Mouse (Mus musculus): ENCODE measurements around the gene Ccdc121.

The Ccdc121 gene

GRCm38 (mm10) chr1:181511307-181511706, at the start of gene Ccdc121:
Ccdc121 (minus strand) TSS chr1:181511451.
- CTCF ChIA-PET, result no interaction called here

GRCm38 (mm10) chr1:181560325-181560724, 49.1 kb upstream of the Ccdc121 start:
- CTCF ChIA-PET, result no interaction called here

- CTCF ChIA-PET, result no interaction called here
Measured at GRCm38 (mm10) chr1:181559655-181560054, 48.4 kb upstream of the Ccdc121 start.

GRCm38 (mm10) chr1:181555475-181555874, 44.2 kb upstream of the Ccdc121 start:
- CTCF ChIA-PET, result no interaction called here

- CTCF ChIA-PET, result interaction anchor here (0.6 kb wide), 1 partner anchor 50 kb away, joined by 5 read pairs; no protein-coding TSS in a partner anchor
Measured at GRCm38 (mm10) chr1:181552533-181553410, 41.5 kb upstream of the Ccdc121 start.

GRCm38 (mm10) chr1:181550826-181551225, 39.6 kb upstream of the Ccdc121 start:
- CTCF ChIA-PET, result no interaction called here

GRCm38 (mm10) chr1:181549987-181550386, 38.7 kb upstream of the Ccdc121 start:
- CTCF ChIA-PET, result no interaction called here

- CTCF ChIA-PET, result interaction anchor here (2.0 kb wide), 1 partner anchor 272 kb away, joined by 5 read pairs; no protein-coding TSS in a partner anchor
Measured at GRCm38 (mm10) chr1:181545044-181545772, 34.0 kb upstream of the Ccdc121 start.

- CTCF ChIA-PET, result interaction anchor here (2.0 kb wide), 1 partner anchor 271 kb away, joined by 5 read pairs; no protein-coding TSS in a partner anchor
Measured at GRCm38 (mm10) chr1:181543711-181544383, 32.6 kb upstream of the Ccdc121 start.

- CTCF ChIA-PET, result interaction anchor here (0.9 kb wide), 1 partner anchor 568 kb away, joined by 3 read pairs; no protein-coding TSS in a partner anchor
Measured at GRCm38 (mm10) chr1:181539846-181540769, 28.9 kb upstream of the Ccdc121 start.

GRCm38 (mm10) chr1:181537627-181538525, 26.6 kb upstream of the Ccdc121 start:
- CTCF ChIA-PET, result no interaction called here

GRCm38 (mm10) chr1:181535165-181535873, 24.1 kb upstream of the Ccdc121 start:
- CTCF ChIA-PET, result no interaction called here

- CTCF ChIA-PET, result interaction anchor here (0.7 kb wide), 1 partner anchor 13 kb away, joined by 5 read pairs; no protein-coding TSS in a partner anchor
Measured at GRCm38 (mm10) chr1:181529368-181529767, 18.1 kb upstream of the Ccdc121 start.

- CTCF ChIA-PET, result no interaction called here
Measured at GRCm38 (mm10) chr1:181525996-181526395, 14.7 kb upstream of the Ccdc121 start.

GRCm38 (mm10) chr1:181523831-181524230, 12.6 kb upstream of the Ccdc121 start:
- CTCF ChIA-PET, result interaction anchor here (0.6 kb wide), 1 partner anchor 9 kb away, joined by 3 read pairs; no protein-coding TSS in a partner anchor

GRCm38 (mm10) chr1:181521401-181522091, 10.3 kb upstream of the Ccdc121 start:
- CTCF ChIA-PET, result no interaction called here

GRCm38 (mm10) chr1:181519137-181519536, 7.9 kb upstream of the Ccdc121 start:
- CTCF ChIA-PET, result no interaction called here

- CTCF ChIA-PET, result no interaction called here
Measured at GRCm38 (mm10) chr1:181518046-181518445, 6.8 kb upstream of the Ccdc121 start.
